Mouse (Mus musculus): ENCODE results near the gene Garem2.

Gene Garem2

DNA sequence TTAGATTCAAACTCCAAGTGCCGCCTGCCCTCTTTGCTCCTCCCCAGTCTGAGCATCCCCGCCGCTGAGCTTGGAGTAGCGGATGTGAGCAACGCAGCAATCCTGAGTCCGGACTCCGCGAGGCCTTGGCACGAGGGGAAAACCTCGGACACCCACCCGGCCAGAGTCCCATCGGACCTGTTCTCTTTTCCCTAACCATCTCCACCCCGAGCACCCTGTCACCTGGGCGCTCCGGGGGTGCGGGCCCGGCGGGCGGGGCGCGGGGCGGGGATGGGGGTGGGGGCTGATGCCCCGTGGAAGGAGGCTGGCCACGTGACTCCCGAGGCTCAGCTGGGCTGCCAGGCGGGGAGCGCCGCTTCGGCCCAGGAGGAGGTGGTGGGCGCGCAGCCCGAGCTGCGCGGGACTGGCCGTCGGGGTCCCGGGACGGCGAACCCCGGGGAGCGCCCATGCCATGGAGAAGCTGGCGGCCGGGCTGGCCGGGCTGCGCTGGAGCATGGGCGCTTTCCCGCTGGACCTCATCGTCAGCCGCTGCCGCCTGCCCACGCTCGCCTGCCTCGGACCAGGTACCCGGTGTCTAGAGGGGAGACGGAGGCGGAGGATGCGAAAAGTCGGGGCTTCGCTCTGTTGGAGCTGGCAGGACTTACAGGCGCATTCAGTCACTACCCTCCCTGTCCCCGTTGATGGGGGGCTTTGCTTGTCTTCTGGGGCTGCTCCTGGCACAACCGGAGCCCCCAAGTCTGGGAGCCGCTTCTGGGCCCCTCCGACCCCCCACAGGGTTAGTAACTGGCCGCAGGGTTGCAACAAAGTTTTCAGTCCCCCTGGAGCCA is at the start of gene Garem2:
TSS of gene Garem2 (plus strand) at position 321 of the 827 bp plus-strand sequence.
- DNase-seq (ENCODE audit: low read depth, low spot score) = peak; percentile 69

DNA sequence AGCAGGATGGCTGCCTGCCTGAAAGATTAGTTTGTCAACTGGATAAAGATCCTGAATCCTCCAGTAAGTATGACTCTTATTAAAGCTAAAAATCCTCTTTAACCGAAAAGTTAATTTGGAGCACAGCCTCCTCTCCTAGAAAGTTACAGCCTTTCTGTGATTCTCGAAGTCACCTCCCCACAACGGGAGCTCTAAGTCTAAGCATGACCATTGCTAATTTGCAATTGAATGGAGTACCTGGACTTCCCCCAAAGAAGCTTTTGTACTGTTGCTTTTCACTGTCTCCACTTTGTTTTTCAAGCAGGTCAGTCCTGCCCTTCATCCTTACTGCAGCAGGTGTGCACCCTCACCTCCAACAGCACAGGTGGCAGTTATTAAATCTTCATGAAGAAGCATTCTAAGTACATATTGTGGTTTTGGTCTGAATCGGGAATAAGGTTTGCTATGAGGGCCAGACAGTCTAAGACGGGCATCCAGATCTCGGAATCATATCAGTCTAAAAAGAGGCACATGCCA is 46.7 kb upstream of the Garem2 start:
- DNase-seq (ENCODE audit: low read depth, low spot score) = peak; percentile 67

GRCm38 (mm10) chr5:30059607-30060006 is 45.4 kb upstream of the Garem2 start:
- peak; percentile 86 for DNase-seq (ENCODE audit: low read depth, low spot score)

DNA sequence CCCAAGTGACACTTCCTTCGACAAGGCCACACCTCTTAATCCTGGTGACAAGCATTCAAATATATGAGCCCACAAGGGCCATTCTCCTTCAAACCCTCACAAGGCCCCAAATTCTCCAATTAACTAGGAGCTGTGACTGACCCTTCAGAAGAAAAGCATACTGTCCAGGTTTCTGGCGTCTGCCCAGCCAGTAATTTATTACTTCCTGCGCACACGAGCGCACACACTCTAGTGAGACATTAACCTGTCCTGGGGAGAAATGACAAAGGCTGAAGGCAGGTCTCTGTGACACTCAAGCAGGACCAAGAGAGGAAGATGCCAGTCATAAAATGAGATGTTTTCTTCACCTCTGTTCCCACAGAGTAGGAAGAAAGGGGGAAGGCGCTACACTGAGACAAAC is 37.2 kb upstream of the Garem2 start:
- DNase-seq (ENCODE audit: low read depth, low spot score) = no peak

DNA sequence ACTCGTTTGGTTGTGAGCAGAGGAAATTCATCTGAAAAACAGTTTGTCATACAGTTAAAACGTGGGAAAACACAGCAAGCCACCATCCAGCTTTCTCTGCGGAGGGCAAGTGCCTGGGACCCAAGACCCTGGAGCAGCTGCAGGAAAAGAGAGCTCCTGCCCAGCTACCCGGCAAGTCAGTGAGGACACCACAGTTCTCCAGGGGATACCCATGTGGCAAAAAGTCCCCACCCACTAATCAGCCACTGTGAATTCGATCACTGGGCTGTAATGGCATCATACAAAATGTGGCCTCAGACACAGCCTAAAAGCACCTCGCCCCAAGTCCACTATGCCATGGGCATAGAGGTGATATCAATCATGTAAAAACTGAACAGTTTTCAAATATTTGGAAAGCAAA is 33.3 kb upstream of the Garem2 start:
- no peak for DNase-seq (ENCODE audit: low read depth, low spot score)

- peak; percentile 21 for DNase-seq (ENCODE audit: low read depth, low spot score)
These were observed 32.6 kb upstream of the Garem2 start for GRCm38 (mm10) chr5:30072377-30072776.

GRCm38 (mm10) chr5:30072825-30073821 is 31.8 kb upstream of the Garem2 start, which contains the start of gene Tyms:
Gene Tyms (minus strand): TSS chr5:30073617.
- DNase-seq (ENCODE audit: low read depth, low spot score) = peak; percentile 94

- peak; percentile 86 for DNase-seq (ENCODE audit: low read depth, low spot score)
These were observed 12.3 kb upstream of the Garem2 start for GRCm38 (mm10) chr5:30092701-30093100.

DNA sequence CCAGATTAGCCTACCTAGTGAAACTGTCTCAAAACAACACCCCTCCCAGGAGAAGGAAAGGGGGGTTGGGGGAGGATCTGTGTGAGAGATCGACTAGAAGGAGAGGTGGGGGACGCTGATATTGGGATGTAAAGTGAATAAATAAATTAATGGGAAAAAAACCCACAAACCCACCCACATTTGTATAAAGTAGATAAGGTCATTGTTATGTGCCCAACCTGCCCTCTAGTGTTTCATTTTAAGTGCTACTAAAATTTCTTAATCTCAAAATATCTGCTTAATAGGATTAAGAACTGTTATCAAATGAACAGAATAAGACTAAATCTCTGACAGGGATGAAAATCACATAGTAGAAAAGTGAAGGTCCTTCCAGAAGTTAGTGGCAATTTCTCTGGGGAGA is 10.6 kb upstream of the Garem2 start:
- no peak for DNase-seq (ENCODE audit: low read depth, low spot score)

DNA sequence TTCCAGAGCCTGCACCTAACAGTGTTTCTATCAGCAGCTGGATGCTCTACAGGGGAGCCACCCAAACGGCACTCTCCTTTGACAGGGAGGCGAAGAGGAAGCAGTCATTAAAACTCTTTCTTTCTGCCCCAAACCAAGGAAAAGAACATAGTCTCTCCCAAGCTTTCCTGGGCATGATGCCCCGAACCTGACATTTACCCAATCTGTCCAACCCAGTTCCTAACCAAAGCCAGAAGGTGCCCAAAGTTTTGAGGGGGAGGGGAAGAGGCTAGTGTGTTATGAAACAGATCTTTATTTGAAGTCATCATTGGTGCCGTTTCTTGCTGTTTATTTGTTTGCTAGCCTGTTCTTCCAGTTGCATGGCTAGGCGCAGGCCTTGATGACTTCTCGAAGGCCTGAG is 9.2 kb upstream of the Garem2 start:
- no peak for DNase-seq (ENCODE audit: low read depth, low spot score)

GRCm38 (mm10) chr5:30098260-30098659 is 6.7 kb upstream of the Garem2 start:
- DNase-seq (ENCODE audit: low read depth, low spot score) = no peak

DNA sequence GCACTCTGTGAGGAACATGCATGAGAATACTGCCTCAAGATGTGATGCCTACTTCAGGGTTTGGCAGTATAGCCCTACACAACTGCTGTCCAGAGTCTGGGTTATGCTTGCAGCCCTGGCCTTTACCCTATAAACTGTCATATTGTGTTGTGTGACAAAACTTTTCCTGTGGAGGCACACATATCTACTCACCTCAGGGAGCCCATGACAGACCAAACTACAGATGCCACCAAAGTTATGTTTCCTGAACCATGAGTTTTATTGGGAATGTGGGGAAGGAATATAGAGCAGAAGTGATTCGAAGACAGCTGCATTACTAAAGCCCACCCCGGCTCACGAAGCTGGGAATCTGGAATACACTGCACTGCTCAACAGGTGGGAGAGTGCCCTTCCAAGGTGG is 1.6 kb upstream of the Garem2 start:
- no peak for DNase-seq (ENCODE audit: low read depth, low spot score)

DNA sequence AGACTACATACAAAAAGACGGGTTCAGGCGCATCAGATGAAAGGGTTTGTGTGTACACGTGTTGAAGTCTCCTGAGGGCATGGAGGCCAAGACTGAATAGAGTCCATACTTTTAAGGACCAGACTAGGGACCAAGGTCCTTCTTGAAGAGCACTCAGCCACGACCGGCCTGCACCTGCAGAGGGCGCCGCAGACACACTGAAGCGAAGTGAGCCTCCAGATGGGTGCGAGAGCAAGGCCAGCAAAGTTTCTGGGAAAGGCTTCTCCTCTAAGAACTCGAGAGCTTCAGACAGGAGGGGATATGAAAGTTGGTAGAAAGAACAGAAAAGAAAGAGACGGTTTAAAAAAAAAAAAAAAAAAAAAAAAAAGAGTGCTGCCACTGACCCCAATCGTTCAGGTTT is 622 bp upstream of the Garem2 start:
- peak; percentile 85 for DNase-seq (ENCODE audit: low read depth, low spot score)

- DNase-seq (ENCODE audit: low read depth, low spot score) = peak; percentile 7
These were observed 823 bp downstream of the Garem2 start, which contains the start of gene 3110082J24Rik for GRCm38 (mm10) chr5:30105668-30106300. Gene 3110082J24Rik (minus strand): TSS chr5:30106086.

GRCm38 (mm10) chr5:30106756-30107155 is 1.8 kb downstream of the Garem2 start:
- no peak for DNase-seq (ENCODE audit: low read depth, low spot score)

GRCm38 (mm10) chr5:30107186-30107585 is 2.2 kb downstream of the Garem2 start:
- DNase-seq (ENCODE audit: low read depth, low spot score) = no peak

DNA sequence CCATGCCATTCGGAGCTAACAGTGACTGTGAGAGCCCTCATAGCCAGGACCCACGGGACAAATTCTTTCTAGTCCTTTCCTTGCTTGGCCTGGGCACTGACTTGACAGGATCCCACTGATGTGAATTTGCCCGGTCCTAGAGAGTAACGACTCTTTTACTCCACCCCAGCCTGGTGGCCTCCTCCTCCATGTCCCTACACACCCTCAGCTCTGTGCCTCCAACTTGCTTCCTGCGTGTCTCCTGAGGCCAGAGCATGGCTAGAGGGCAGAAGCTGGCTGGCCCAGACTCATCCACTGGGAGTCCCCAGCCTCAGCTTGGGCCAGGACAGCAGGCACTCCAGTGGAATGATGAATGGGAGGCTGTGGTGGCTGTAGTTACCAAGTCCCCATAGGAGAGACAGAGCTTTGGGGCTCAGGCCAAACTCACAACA is 2.7 kb downstream of the Garem2 start:
- DNase-seq (ENCODE audit: low read depth, low spot score) = no peak

- no peak for DNase-seq (ENCODE audit: low read depth, low spot score)
These were observed 3.3 kb downstream of the Garem2 start for GRCm38 (mm10) chr5:30108233-30108632.

DNA sequence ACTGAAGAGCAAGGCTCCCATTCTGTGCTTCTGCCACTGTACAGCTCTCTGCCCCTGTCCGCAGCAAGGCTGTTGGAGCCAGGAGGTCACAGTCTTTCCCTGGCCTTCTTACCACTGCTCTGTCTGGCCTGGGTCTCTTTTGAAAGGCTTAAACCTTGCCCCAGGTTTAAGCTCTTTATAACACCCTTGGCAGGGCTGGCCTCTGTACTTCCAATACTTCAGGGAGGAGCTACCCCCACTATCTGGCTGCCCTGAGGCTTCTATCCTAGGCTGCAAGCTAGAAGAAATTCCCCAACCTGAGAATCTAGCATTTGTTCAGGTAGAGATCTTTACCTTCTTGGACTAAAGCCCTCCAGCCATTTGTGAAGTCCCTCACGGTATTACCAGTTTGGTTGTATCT is 4.9 kb downstream of the Garem2 start:
- DNase-seq (ENCODE audit: low read depth, low spot score) = no peak

DNA sequence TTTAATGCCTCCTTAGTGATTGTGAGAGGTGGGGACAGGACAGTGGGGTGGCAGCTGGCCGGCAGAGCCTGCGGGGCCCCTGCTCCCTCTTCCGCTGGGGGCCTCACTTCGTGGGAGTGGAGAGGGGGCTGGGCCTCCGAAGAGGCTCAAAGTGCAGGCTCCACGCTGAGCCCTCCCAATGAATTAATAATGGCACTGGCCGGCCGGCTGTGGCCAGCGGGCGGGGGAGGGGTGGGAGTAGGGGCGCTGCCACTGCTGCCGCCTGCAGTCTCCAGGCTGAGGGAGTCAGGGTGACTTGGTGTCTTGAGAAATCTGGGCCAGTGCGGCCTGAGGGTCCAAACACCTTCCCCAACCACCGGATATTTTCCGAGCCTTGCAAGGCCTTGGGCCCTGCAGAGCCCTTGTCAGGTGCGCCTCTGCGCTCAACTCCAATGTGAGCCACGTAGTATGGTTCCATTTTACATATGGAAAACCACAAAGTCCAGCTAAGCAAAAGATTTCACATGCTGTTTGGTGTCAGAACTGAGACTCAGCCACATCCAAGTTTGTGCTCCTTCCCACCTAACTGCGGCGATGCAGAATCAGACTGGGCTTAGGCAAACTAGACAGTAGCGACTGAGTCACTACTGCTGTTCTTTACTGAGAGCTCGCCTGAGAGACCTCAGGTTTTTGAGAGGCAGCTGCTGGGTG is 5.6 kb downstream of the Garem2 start:
- DNase-seq (ENCODE audit: low read depth, low spot score) = no peak

DNA sequence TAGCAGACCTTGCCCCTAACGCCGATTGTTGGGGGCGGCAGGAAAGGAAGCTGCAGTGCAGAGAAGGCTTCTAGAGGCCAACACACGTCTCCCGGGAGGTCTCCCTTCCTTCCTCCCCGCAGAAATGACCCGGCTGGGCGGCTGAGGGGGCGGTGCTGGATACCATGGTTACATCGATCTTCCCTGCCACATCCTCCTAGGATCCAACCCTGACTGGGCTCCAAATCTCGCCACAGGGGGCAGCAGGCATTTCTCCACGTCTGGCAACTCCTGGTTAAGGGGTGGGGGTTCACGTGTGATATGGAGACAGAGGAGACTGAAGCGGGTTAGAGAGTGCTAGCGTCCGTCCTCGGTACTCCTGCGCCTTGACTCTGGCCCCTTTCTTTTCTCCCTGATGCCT is 6.2 kb downstream of the Garem2 start:
- peak; percentile 86 for DNase-seq (ENCODE audit: low read depth, low spot score)
